Mouse (Mus musculus): ENCODE measurements around the gene Ifit2. TPM values are rescaled to one million over a fixed set of nuclear protein-coding genes. Genes with fewer than 3 reads are reported as not detected.

The Ifit2 gene
- 6.1 and 7.5 TPM in 2 replicates for polyA plus RNA-seq (2015; fragmentation: Nextera tagmentation; extraction: Ambion mirVana)

- Histone ChIP-seq H3K36me3 (no peaks in the 10 kb centered on the region), H3K9ac (replicated peaks) (peak within 1 kb of the TSS; percentile 43), H3K27ac (replicated peaks) (peak within 1 kb of the TSS; percentile 75), H3K27me3 (replicated peaks) (no peaks in the 10 kb centered on the region), H3K4me2 (peak within 1 kb of the TSS; percentile 80), H3K4me1 (peaks cover 12% of the 10 kb centered on the region; the same call in 1 of the 2 replicates), H3K9me3 (replicated peaks) (no peaks in the 10 kb centered on the region), H3K4me3 (replicated peaks) (peak within 1 kb of the TSS; percentile 55)
- 2% methylated on average over 22 of the region's 22 CpGs for WGBS
- peak; percentile 97 for ATAC-seq (ENCODE audit: low FRiP score)
These were observed at the start of gene Ifit2 for GRCm38 (mm10) chr19:34550534-34551223. Ifit2 (plus strand) TSS chr19:34550694.

DNA sequence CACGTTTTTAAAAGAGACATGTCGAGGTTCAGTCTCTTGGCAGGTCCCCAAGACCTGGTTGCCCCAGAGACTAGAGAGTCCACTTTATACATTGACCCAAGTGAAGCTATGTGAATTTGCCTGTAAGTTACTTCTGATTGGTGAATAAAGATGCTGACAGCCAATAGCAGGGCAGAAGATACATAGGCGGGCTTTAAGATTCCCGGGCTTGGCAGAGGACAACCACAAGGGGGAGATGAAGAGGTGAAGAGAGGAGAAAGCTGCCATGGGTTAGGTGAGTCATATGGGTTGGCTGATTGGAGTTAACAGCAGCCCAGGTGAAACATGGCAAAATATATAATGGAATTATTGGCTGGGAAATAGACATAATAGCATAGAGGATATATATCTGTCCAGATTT is 49.7 kb upstream of the Ifit2 start:
- H3K9me3 ChIP-seq (replicated peaks) = no peaks in the 10 kb centered on the region
- H3K9ac ChIP-seq (replicated peaks) = no peak overlapping the region
- H3K36me3 ChIP-seq = peaks cover 9% of the 10 kb centered on the region
- 48% methylated on average over 4 of the region's 4 CpGs for WGBS
- no peaks in the 10 kb centered on the region for H3K4me1 ChIP-seq
- H3K27ac ChIP-seq (replicated peaks) = no peak overlapping the region
- no peak for ATAC-seq (ENCODE audit: low FRiP score)
- H3K4me3 ChIP-seq (replicated peaks) = no peak overlapping the region
- no peak overlapping the region for H3K4me2 ChIP-seq
- no peaks in the 10 kb centered on the region for H3K27me3 ChIP-seq (replicated peaks)

GRCm38 (mm10) chr19:34505161-34505721 is 45.3 kb upstream of the Ifit2 start:
- Histone ChIP-seq H3K36me3 (peaks cover 30% of the 10 kb centered on the region), H3K4me1 (no peaks in the 10 kb centered on the region), H3K9ac (replicated peaks) (no peak overlapping the region), H3K9me3 (replicated peaks) (no peaks in the 10 kb centered on the region), H3K4me2 (no peak overlapping the region), H3K27ac (replicated peaks) (no peak overlapping the region), H3K4me3 (replicated peaks) (no peak overlapping the region), H3K27me3 (replicated peaks) (no peaks in the 10 kb centered on the region)
- no peak for ATAC-seq (ENCODE audit: low FRiP score)
- 90% methylated on average over 12 of the region's 12 CpGs for WGBS

- 88% methylated on average over 5 of the region's 5 CpGs for WGBS
- no peaks in the 10 kb centered on the region for H3K9me3 ChIP-seq (replicated peaks)
These were observed 39.8 kb upstream of the Ifit2 start for GRCm38 (mm10) chr19:34510717-34511116.

DNA sequence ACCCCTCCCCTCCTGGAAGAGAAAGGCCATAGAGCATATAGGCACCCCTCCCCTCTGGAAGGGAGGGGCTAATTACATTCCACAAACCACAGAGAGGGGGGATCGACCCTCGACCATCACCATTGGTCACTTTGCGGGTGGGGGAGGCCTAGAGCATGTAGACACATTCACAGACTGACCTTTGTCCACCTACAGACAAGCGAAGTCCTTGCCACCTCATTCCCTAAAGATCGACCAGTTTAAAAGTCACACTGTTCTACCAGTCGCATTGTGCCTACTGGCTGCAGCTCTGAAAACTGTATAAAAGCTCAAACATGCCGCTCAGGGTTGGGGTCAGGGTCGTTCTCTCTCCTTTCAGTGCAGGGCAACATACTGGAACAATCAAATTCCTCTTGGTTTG is 39.0 kb upstream of the Ifit2 start:
- 74% methylated on average over 8 of the region's 8 CpGs for WGBS
- no peak overlapping the region for H3K27ac ChIP-seq (replicated peaks)
- H3K4me2 ChIP-seq = no peak overlapping the region
- no peaks in the 10 kb centered on the region for H3K4me1 ChIP-seq
- H3K9me3 ChIP-seq (replicated peaks) = no peaks in the 10 kb centered on the region
- no peak for ATAC-seq (ENCODE audit: low FRiP score)
- H3K36me3 ChIP-seq = peaks cover 13% of the 10 kb centered on the region
- H3K9ac ChIP-seq (replicated peaks) = no peak overlapping the region
- H3K4me3 ChIP-seq (replicated peaks) = no peak overlapping the region
- H3K27me3 ChIP-seq (replicated peaks) = no peaks in the 10 kb centered on the region

More at GRCm38 (mm10) chr19:34510717-34511116, 39.8 kb upstream of the Ifit2 start:
- Histone ChIP-seq H3K4me3 (replicated peaks) (no peak overlapping the region), H3K9ac (replicated peaks) (no peak overlapping the region), H3K36me3 (peaks cover 21% of the 10 kb centered on the region), H3K4me1 (no peaks in the 10 kb centered on the region), H3K27me3 (replicated peaks) (no peaks in the 10 kb centered on the region), H3K27ac (replicated peaks) (no peak overlapping the region), H3K4me2 (no peak overlapping the region)
- ATAC-seq (ENCODE audit: low FRiP score) = no peak

DNA sequence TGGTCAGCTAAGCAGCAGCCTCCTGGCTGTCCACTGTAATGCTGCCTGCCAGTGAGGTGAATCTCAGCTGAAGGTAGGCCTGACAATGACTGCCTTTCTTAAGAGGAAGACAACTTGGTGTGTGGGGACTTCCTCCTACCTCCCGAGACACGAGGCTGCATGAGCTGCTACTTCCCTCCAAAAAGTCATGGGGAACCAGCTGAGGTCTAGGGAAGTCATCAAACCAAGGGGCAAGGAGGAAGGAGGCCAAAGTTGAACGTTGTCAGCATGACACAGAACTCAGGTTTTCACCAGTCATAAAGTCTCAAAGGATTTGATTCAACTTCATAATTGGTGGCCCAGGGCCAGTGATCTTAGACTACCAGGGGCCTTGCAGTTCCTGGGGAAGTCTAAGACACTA is 34.8 kb upstream of the Ifit2 start:
- H3K9me3 ChIP-seq (replicated peaks) = no peaks in the 10 kb centered on the region

DNA sequence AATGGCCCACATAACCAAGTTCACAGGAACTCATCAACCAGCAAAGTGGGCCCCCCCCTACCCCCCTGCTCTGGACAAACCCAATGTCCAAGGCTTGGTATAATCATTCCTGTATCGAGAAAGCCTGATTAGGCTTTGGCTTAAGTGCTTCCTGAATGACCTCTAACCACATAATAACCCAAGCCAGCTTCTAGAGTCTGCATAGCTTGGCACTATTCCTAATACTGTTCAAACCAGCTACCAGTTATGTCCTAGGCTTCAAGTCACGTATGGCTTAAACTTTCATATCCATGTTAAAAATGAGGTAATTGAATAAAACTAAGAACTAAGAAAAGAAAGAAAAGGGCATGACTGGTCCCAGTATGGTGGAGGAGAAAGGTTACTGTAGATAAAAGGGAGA is 34.1 kb upstream of the Ifit2 start:
- Histone ChIP-seq H3K36me3 (peaks cover 3% of the 10 kb centered on the region; the same call in 1 of the 2 replicates), H3K9me3 (replicated peaks) (no peaks in the 10 kb centered on the region), H3K27ac (replicated peaks) (no peak overlapping the region), H3K4me3 (replicated peaks) (no peak overlapping the region), H3K27me3 (replicated peaks) (no peaks in the 10 kb centered on the region), H3K4me1 (no peaks in the 10 kb centered on the region), H3K4me2 (no peak overlapping the region), H3K9ac (replicated peaks) (no peak overlapping the region)
- WGBS = 94% methylated on average over 2 of the region's 2 CpGs
- ATAC-seq (ENCODE audit: low FRiP score) = no peak

More for the DNA sequence above, 34.8 kb upstream of the Ifit2 start:
- H3K4me2 ChIP-seq = no peak overlapping the region
- H3K27ac ChIP-seq (replicated peaks) = no peak overlapping the region
- no peaks in the 10 kb centered on the region; the same call in 1 of the 2 replicates for H3K36me3 ChIP-seq
- H3K4me1 ChIP-seq = no peaks in the 10 kb centered on the region
- ATAC-seq (ENCODE audit: low FRiP score) = no peak
- H3K27me3 ChIP-seq (replicated peaks) = no peaks in the 10 kb centered on the region
- WGBS = 88% methylated on average over 3 of the region's 3 CpGs
- H3K9ac ChIP-seq (replicated peaks) = no peak overlapping the region
- H3K4me3 ChIP-seq (replicated peaks) = no peak overlapping the region

DNA sequence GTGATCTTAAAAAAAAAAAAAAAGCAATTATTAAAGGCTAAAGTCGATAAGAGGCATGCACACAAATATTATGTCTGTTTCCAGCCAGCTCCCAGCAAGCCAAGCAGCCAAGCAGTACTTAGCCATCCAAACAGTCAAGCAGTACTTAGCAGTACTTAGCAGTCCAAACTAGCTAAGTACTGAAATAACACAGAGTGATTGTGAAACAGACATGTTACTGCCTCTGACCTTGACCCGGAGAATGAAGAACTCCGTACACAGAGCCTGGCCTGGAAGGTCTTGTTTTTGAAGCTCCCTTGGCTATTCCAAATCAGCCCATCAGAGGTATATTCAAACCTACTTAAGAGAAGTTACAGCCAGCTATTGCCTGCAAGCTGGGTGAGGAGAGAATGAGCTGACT is 33.3 kb upstream of the Ifit2 start:
- no peak for ATAC-seq (ENCODE audit: low FRiP score)
- WGBS = 90% methylated on average over 3 of the region's 3 CpGs
- H3K4me1 ChIP-seq = no peaks in the 10 kb centered on the region

GRCm38 (mm10) chr19:34517812-34518594 is 32.5 kb upstream of the Ifit2 start:
- WGBS = 92% methylated on average over 13 of the region's 13 CpGs
- Histone ChIP-seq H3K4me2 (no peak overlapping the region), H3K27me3 (replicated peaks) (no peaks in the 10 kb centered on the region), H3K4me1 (no peaks in the 10 kb centered on the region), H3K36me3 (peaks cover 3% of the 10 kb centered on the region; the same call in 1 of the 2 replicates), H3K4me3 (replicated peaks) (no peak overlapping the region), H3K27ac (replicated peaks) (no peak overlapping the region), H3K9me3 (replicated peaks) (no peaks in the 10 kb centered on the region), H3K9ac (replicated peaks) (no peak overlapping the region)
- no peak for ATAC-seq (ENCODE audit: low FRiP score)

More for the DNA sequence above, 33.3 kb upstream of the Ifit2 start:
- Histone ChIP-seq H3K4me3 (replicated peaks) (no peak overlapping the region), H3K36me3 (peaks cover 3% of the 10 kb centered on the region; the same call in 1 of the 2 replicates), H3K4me2 (no peak overlapping the region), H3K9ac (replicated peaks) (no peak overlapping the region), H3K27me3 (replicated peaks) (no peaks in the 10 kb centered on the region), H3K27ac (replicated peaks) (no peak overlapping the region), H3K9me3 (replicated peaks) (no peaks in the 10 kb centered on the region)

GRCm38 (mm10) chr19:34518786-34519185 is 31.7 kb upstream of the Ifit2 start:
- Histone ChIP-seq H3K9me3 (replicated peaks) (no peaks in the 10 kb centered on the region), H3K4me3 (replicated peaks) (no peak overlapping the region), H3K27ac (replicated peaks) (no peak overlapping the region), H3K4me2 (no peak overlapping the region), H3K4me1 (no peaks in the 10 kb centered on the region), H3K9ac (replicated peaks) (no peak overlapping the region), H3K36me3 (peaks cover 3% of the 10 kb centered on the region), H3K27me3 (replicated peaks) (no peaks in the 10 kb centered on the region)
- WGBS = 57% methylated on average over 3 of the region's 3 CpGs
- no peak for ATAC-seq (ENCODE audit: low FRiP score)

GRCm38 (mm10) chr19:34519646-34520045 is 30.8 kb upstream of the Ifit2 start:
- H3K27ac ChIP-seq (replicated peaks) = no peak overlapping the region
- H3K9me3 ChIP-seq (replicated peaks) = no peaks in the 10 kb centered on the region
- H3K27me3 ChIP-seq (replicated peaks) = no peaks in the 10 kb centered on the region
- no peak overlapping the region for H3K9ac ChIP-seq (replicated peaks)
- no peaks in the 10 kb centered on the region for H3K4me1 ChIP-seq
- no peak for ATAC-seq (ENCODE audit: low FRiP score)
- H3K36me3 ChIP-seq = peaks cover 3% of the 10 kb centered on the region
- H3K4me3 ChIP-seq (replicated peaks) = no peak overlapping the region
- WGBS = 85% methylated on average over 3 of the region's 3 CpGs
- H3K4me2 ChIP-seq = no peak overlapping the region

All from neural tube, embryonic 15.5 days (tissue).